Mouse (Mus musculus): ENCODE data around the gene Ripply3.

GRCm38 (mm10) chr16:94298081-94298480 lies 30.1 kb upstream of the Ripply3 start:
- no peak for TF ChIP-seq CTCF (IDR thresholded peaks at IDR 0.05; ENCODE audit: control insufficient read depth, insufficient read depth, low read length)
- no peak for TF ChIP-seq POLR2A (IDR thresholded peaks at IDR 0.05; ENCODE audit: borderline replicate concordance, control insufficient read depth, low read depth, low read length)

All from bone marrow, adult 2 months (tissue).